Mouse (Mus musculus) forebrain, embryonic 11.5 days (tissue): ENCODE measurements at regions not wholly inside any gene's neighbourhood (a gene's known extent, or its start where the extent isn't known, plus 50 kb on each side); places are given as distances from the start of the nearest gene placed in this dataset.

Experiments used
- ATAC-seq: fragments of 200-750 bp; cut with Nextera tagmentation; replicated peaks from 2 replicates; pipeline ENCODE4 v1.8.0; 2017; ENCODE audit warnings: moderate TSS enrichment; ENCODE audit not compliant: low FRiP score
- DNase-seq: peaks from one replicate; pipeline ENCODE4 v3.0.0-alpha.2; 2017; ENCODE audit warnings: low spot score
- H3K27ac ChIP-seq: fragments of 300-500 bp; sonication (generic); 2 replicates; pipeline ENCODE4 v1.5.1; 2014; ENCODE audit warnings: low read depth, low read length
- H3K27me3 ChIP-seq: fragments of 300-500 bp; sonication (generic); 2 replicates; pipeline ENCODE4 v1.6.1; 2014; ENCODE audit warnings: mild to moderate bottlenecking, low read length, mixed read lengths; ENCODE audit not compliant: control insufficient read depth, insufficient read depth
- H3K36me3 ChIP-seq: fragments of 300-500 bp; sonication (generic); 2 replicates; pipeline ENCODE4 v1.6.1; 2014; ENCODE audit warnings: mild to moderate bottlenecking, low read length, moderate library complexity, mixed read lengths; ENCODE audit not compliant: control insufficient read depth, insufficient read depth
- H3K4me1 ChIP-seq: fragments of 300-500 bp; sonication (generic); replicated peaks from 2 replicates; pipeline ENCODE4 v1.6.1; 2014; ENCODE audit warnings: low read length, mixed read lengths; ENCODE audit not compliant: control insufficient read depth, insufficient read depth
- H3K4me2 ChIP-seq: fragments of 300-500 bp; sonication (generic); 2 replicates; pipeline ENCODE4 v1.6.1; 2014; ENCODE audit warnings: low read depth, mild to moderate bottlenecking, low read length, moderate library complexity, mixed read lengths; ENCODE audit not compliant: severe bottlenecking
- H3K4me3 ChIP-seq: fragments of 300-500 bp; sonication (generic); 2 replicates; pipeline ENCODE4 v1.5.1; 2014; ENCODE audit warnings: low read depth, low read length
- H3K9ac ChIP-seq: fragments of 300-500 bp; sonication (generic); 2 replicates; pipeline ENCODE4 v1.6.1; 2014; ENCODE audit warnings: low read length
- H3K9me3 ChIP-seq: fragments of 300-500 bp; sonication (generic); 2 replicates; pipeline ENCODE4 v1.6.1; 2016; ENCODE audit warnings: low read length, mixed read lengths; ENCODE audit not compliant: control insufficient read depth
- WGBS: fragments of 180-500 bp; shearing (Covaris S2); extraction: QIAGEN DNeasy Blood & Tissue Kit; methylation state at CpG from one replicate; pipeline ENCODE4 v1.1.7; 2014; 5-methylcytosine and 5-hydroxymethylcytosine counted together

GRCm38 (mm10) chr12:79969346-79970226 lies 143.2 kb downstream of the Zfp36l1 start:
- WGBS = 75% methylated on average over 3 of the region's 3 CpGs
- Histone ChIP-seq H3K36me3 (no peaks in the 10 kb centered on the region), H3K4me1 (peaks cover 14% of the 10 kb centered on the region), H3K9me3 (no peaks in the 10 kb centered on the region), H3K4me2 (no peak overlapping the region), H3K27me3 (no peaks in the 10 kb centered on the region), H3K27ac (peak overlapping the region; percentile 67), H3K9ac (peak overlapping the region; percentile 37), H3K4me3 (no peak overlapping the region)
- ATAC-seq (no peak), DNase-seq (peak; percentile 40)

GRCm38 (mm10) chr12:79968676-79969075 lies 144.1 kb downstream of the Zfp36l1 start:
- Histone ChIP-seq H3K4me1 (peaks cover 14% of the 10 kb centered on the region), H3K27me3 (no peaks in the 10 kb centered on the region), H3K4me3 (no peak overlapping the region), H3K27ac (no peak overlapping the region), H3K9me3 (no peaks in the 10 kb centered on the region), H3K36me3 (no peaks in the 10 kb centered on the region), H3K9ac (no peak overlapping the region), H3K4me2 (no peak overlapping the region)
- 88% methylated on average over 3 of the region's 3 CpGs for WGBS
- peak; percentile 37 for DNase-seq
- ATAC-seq = no peak

- DNase-seq (peak; percentile 45), ATAC-seq (no peak)
- Histone ChIP-seq H3K27me3 (no peaks in the 10 kb centered on the region), H3K9me3 (no peaks in the 10 kb centered on the region), H3K4me2 (no peak overlapping the region), H3K27ac (no peak overlapping the region), H3K36me3 (no peaks in the 10 kb centered on the region), H3K4me3 (no peak overlapping the region), H3K9ac (no peak overlapping the region), H3K4me1 (peaks cover 14% of the 10 kb centered on the region)
- WGBS = 85% methylated on average over 11 of the region's 11 CpGs
These were observed 145.1 kb downstream of the Zfp36l1 start for GRCm38 (mm10) chr12:79967491-79968255.

- no peak overlapping the region for H3K4me2 ChIP-seq
- H3K4me3 ChIP-seq = no peak overlapping the region
- no peaks in the 10 kb centered on the region for H3K36me3 ChIP-seq
- H3K27ac ChIP-seq = no peak overlapping the region
- WGBS = 65% methylated on average over 12 of the region's 12 CpGs
- H3K9me3 ChIP-seq = no peaks in the 10 kb centered on the region
- no peak overlapping the region for H3K9ac ChIP-seq
- H3K27me3 ChIP-seq = no peaks in the 10 kb centered on the region
- H3K4me1 ChIP-seq = peaks cover 14% of the 10 kb centered on the region
- DNase-seq (peak; percentile 43), ATAC-seq (no peak)
These were observed 146.0 kb downstream of the Zfp36l1 start for GRCm38 (mm10) chr12:79966621-79967490.

GRCm38 (mm10) chr12:79966289-79966615 lies 146.6 kb downstream of the Zfp36l1 start:
- no peak overlapping the region for H3K4me3 ChIP-seq
- H3K27me3 ChIP-seq = no peaks in the 10 kb centered on the region
- DNase-seq (no peak), ATAC-seq (no peak)
- H3K9ac ChIP-seq = peak overlapping the region; percentile 74
- H3K4me1 ChIP-seq = peaks cover 14% of the 10 kb centered on the region
- WGBS = 49% methylated on average over 6 of the region's 6 CpGs
- no peaks in the 10 kb centered on the region for H3K9me3 ChIP-seq
- no peaks in the 10 kb centered on the region for H3K36me3 ChIP-seq
- no peak overlapping the region; the same call in 1 of the 2 replicates for H3K27ac ChIP-seq
- H3K4me2 ChIP-seq = peak overlapping the region; percentile 64

- ATAC-seq (peak; percentile 74), DNase-seq (peak; percentile 76)
- Histone ChIP-seq H3K4me1 (peaks cover 14% of the 10 kb centered on the region), H3K9me3 (no peaks in the 10 kb centered on the region), H3K9ac (peak overlapping the region; percentile 74), H3K4me3 (peak overlapping the region; percentile 28), H3K36me3 (no peaks in the 10 kb centered on the region), H3K27me3 (no peaks in the 10 kb centered on the region), H3K4me2 (peak overlapping the region; percentile 64), H3K27ac (peak overlapping the region; percentile 25; the same call in 1 of the 2 replicates)
- WGBS = 1% methylated on average over 46 of the region's 46 CpGs
These were observed 147.1 kb downstream of the Zfp36l1 start for GRCm38 (mm10) chr12:79965471-79966288.

- peaks cover 5% of the 10 kb centered on the region for H3K4me1 ChIP-seq
- peak; percentile 41 for DNase-seq
- WGBS = 84% methylated on average over 9 of the region's 9 CpGs
- H3K27ac ChIP-seq = no peak overlapping the region
- no peak overlapping the region for H3K9ac ChIP-seq
- no peak for ATAC-seq
- no peaks in the 10 kb centered on the region for H3K36me3 ChIP-seq
- no peak overlapping the region for H3K4me3 ChIP-seq
- no peaks in the 10 kb centered on the region for H3K27me3 ChIP-seq
- H3K4me2 ChIP-seq = no peak overlapping the region
- no peaks in the 10 kb centered on the region for H3K9me3 ChIP-seq
These were observed 149.3 kb downstream of the Zfp36l1 start for GRCm38 (mm10) chr12:79963443-79964025.
